Mouse (Mus musculus): ENCODE data around the gene Crlf3.

GRCm38 (mm10) chr11:80054659-80055058 is 26.1 kb downstream of the Crlf3 start:
- TF ChIP-seq POLR2A (IDR thresholded peaks at IDR 0.05; ENCODE audit: insufficient read depth, low read depth, low read length) (no peak), CTCF (IDR thresholded peaks at IDR 0.05; ENCODE audit: insufficient read depth, low read depth, low read length) (no peak)
